Mouse (Mus musculus): ENCODE measurements around the gene Rimklb. TPM values are rescaled to one million over a fixed set of nuclear protein-coding genes. Genes with fewer than 3 reads are reported as not detected.

Rimklb gene
- total and polyA plus RNA-seq, 2 experiments = not detected

DNA sequence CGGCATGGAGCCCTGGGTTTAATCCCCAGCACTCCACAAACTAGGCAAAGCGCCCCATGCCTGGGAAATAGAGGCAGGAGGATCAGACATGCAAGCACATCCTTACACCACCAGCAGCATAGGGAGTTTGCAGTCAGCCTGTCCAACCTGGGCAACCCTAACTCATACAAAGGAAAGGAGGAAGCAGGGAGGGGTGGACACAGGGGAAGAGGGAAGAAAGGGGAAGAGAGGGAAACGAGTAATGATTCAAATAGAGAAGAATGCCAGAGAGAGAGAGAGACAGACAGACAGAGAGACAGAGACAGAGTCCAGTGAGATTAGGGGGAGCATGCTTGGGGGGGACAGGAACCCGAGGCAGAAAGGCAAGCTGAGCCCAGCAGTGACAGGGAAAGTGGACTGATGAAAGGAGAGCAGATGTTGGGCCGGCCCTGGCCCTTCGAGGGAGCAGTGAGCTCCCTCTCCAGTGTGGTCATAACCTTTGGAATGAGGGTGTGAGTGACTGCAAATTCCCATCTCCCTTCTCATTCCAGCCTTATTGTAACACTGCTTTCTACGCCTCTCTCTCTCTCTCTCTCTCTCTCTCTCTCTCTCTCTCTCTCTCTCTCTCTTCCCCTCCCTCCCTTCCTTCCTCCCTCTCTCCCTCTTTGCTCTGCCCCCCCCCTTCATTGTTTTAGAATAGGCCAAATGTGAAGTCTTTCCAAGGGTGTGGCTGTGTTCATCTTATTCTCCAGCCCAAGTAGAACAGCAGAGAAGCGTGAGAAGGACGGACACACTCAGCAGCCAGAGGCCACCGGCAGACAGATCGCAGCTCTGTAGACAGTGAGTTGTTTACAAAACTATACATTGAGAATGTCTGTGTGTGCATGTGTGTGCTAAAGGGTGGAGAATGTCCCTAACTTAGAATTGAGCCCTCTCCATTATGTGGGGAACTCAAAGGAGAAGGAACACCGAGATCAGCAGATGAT lies 14.6 kb upstream of the Rimklb start:
- no peak overlapping the region for H3K4me3 ChIP-seq (ENCODE audit: insufficient read depth, low read depth, low read length)
- 61% methylated on average over 12 of the region's 12 CpGs for WGBS
- H3K27ac ChIP-seq (replicated peaks; ENCODE audit: insufficient read depth, low read depth, low read length) = no peak overlapping the region
- no peaks in the 10 kb centered on the region for H3K27me3 ChIP-seq (ENCODE audit: control insufficient read depth, insufficient read depth, low read length)
- H3K36me3 ChIP-seq (ENCODE audit: control insufficient read depth, insufficient read depth, low read length) = no peaks in the 10 kb centered on the region
- TF ChIP-seq POLR2A (IDR thresholded peaks at IDR 0.05; ENCODE audit: extremely low read depth, insufficient read depth, low read length) (no peak), CTCF (IDR thresholded peaks at IDR 0.05; ENCODE audit: low read depth, low read length) (no peak)
- H3K9ac ChIP-seq (ENCODE audit: low read depth, low read length) = no peak overlapping the region
- no peaks in the 10 kb centered on the region for H3K4me1 ChIP-seq (ENCODE audit: control insufficient read depth, insufficient read depth, low read length)
- DNase-seq (ENCODE audit: extremely low read depth, low read depth, low spot score) = no peak
- H3K79me2 ChIP-seq (ENCODE audit: control insufficient read depth, insufficient read depth, low read length) = no peaks in the 10 kb centered on the region

DNA sequence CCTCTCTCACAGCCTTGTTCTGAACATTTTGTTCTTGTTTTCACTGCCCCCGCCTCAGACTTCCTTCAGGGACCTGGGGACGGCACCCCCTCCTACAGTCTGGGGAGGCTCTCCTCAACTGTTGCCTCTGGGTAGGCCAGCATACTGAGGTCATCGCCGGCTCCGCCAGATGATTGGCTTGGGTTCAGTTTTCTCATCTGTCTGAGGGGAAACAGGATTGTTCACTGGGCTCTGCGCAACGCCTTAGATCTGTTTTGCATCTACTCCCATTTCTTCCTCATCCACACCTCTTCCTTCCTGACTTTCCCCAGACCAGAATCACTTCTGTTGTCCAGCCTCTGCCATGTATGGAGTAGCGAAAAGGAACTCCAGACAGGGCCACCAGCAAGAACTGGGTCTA lies 9.9 kb upstream of the Rimklb start:
- Histone ChIP-seq H3K36me3 (ENCODE audit: control insufficient read depth, insufficient read depth, low read length) (no peaks in the 10 kb centered on the region), H3K79me2 (ENCODE audit: control insufficient read depth, insufficient read depth, low read length) (no peaks in the 10 kb centered on the region), H3K9ac (ENCODE audit: low read depth, low read length) (no peak overlapping the region), H3K27me3 (ENCODE audit: control insufficient read depth, insufficient read depth, low read length) (no peaks in the 10 kb centered on the region), H3K4me3 (ENCODE audit: insufficient read depth, low read depth, low read length) (no peak overlapping the region), H3K27ac (replicated peaks; ENCODE audit: insufficient read depth, low read depth, low read length) (no peak overlapping the region), H3K4me1 (ENCODE audit: control insufficient read depth, insufficient read depth, low read length) (no peaks in the 10 kb centered on the region)
- 77% methylated on average over 8 of the region's 8 CpGs for WGBS
- DNase-seq (ENCODE audit: extremely low read depth, low read depth, low spot score) = no peak
- no peak for TF ChIP-seq CTCF (IDR thresholded peaks at IDR 0.05; ENCODE audit: low read depth, low read length)
- TF ChIP-seq POLR2A (IDR thresholded peaks at IDR 0.05; ENCODE audit: extremely low read depth, insufficient read depth, low read length) = no peak

DNA sequence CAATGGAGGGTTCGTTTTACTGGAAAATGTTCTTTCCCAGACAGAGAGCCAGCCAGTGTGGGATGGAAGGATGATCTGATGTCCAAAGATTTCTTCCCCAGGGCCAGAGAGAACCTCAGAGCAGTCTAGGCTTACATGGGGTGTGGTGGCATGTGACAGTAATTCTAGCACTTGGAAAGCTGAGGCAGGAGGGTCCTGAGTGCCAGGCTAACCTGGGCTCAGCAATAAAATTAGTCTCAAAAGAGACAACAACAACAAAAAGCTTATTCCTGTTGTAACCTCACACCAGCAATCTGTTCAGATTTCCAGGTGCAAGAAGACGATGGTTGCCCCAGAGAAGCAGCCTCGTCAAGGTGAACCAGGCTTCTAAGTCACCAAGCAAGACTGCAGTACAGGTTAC lies 7.0 kb upstream of the Rimklb start, which contains the start of gene Mfap5:
Gene Mfap5 (plus strand): TSS at position 301 of the 400 bp plus-strand sequence.
- no peak for TF ChIP-seq CTCF (IDR thresholded peaks at IDR 0.05; ENCODE audit: low read depth, low read length)
- no peak for TF ChIP-seq POLR2A (IDR thresholded peaks at IDR 0.05; ENCODE audit: extremely low read depth, insufficient read depth, low read length)
- H3K79me2 ChIP-seq (ENCODE audit: control insufficient read depth, insufficient read depth, low read length) = no peaks in the 10 kb centered on the region
- no peak for DNase-seq (ENCODE audit: extremely low read depth, low read depth, low spot score)
- no peaks in the 10 kb centered on the region for H3K4me1 ChIP-seq (ENCODE audit: control insufficient read depth, insufficient read depth, low read length)
- no peaks in the 10 kb centered on the region for H3K36me3 ChIP-seq (ENCODE audit: control insufficient read depth, insufficient read depth, low read length)
- no peak within 1 kb of the TSS for H3K27ac ChIP-seq (replicated peaks; ENCODE audit: insufficient read depth, low read depth, low read length)
- H3K9ac ChIP-seq (ENCODE audit: low read depth, low read length) = no peak within 1 kb of the TSS
- no peaks in the 10 kb centered on the region; the same call in 1 of the 2 replicates for H3K27me3 ChIP-seq (ENCODE audit: control insufficient read depth, insufficient read depth, low read length)
- H3K4me3 ChIP-seq (ENCODE audit: insufficient read depth, low read depth, low read length) = no peak within 1 kb of the TSS
- WGBS = 86% methylated on average over 3 of the region's 3 CpGs

DNA sequence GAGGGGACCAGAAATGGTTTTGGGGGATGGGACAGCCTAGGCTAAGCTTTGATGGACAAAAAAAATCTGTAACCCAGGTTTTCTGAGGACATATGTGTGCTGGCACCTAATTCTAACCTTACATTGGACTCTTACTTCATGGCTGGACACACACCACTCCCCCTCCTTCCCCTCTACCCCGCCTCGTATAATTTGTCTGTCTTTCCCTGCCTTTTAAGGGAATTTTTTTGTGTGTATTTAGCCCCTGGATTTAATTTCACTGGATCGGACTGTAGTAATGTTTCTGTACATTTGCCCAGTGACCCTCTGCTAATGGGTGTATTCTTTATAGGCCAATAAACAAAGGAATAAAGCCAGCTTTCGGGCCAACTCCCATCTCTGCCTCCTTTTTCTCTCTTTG lies 6.5 kb upstream of the Rimklb start:
- whole genome bisulfite sequencing = 73% methylated on average over 4 of the region's 4 CpGs
- DNase-seq (ENCODE audit: extremely low read depth, low read depth, low spot score) = no peak
- H3K79me2 ChIP-seq (ENCODE audit: control insufficient read depth, insufficient read depth, low read length) = no peaks in the 10 kb centered on the region
- no peak overlapping the region for H3K27ac ChIP-seq (replicated peaks; ENCODE audit: insufficient read depth, low read depth, low read length)
- TF ChIP-seq POLR2A (IDR thresholded peaks at IDR 0.05; ENCODE audit: extremely low read depth, insufficient read depth, low read length) = no peak
- no peak for TF ChIP-seq CTCF (IDR thresholded peaks at IDR 0.05; ENCODE audit: low read depth, low read length)
- H3K4me1 ChIP-seq (ENCODE audit: control insufficient read depth, insufficient read depth, low read length) = no peaks in the 10 kb centered on the region
- no peaks in the 10 kb centered on the region; the same call in 1 of the 2 replicates for H3K27me3 ChIP-seq (ENCODE audit: control insufficient read depth, insufficient read depth, low read length)
- no peak overlapping the region for H3K4me3 ChIP-seq (ENCODE audit: insufficient read depth, low read depth, low read length)
- H3K9ac ChIP-seq (ENCODE audit: low read depth, low read length) = no peak overlapping the region
- H3K36me3 ChIP-seq (ENCODE audit: control insufficient read depth, insufficient read depth, low read length) = no peaks in the 10 kb centered on the region

DNA sequence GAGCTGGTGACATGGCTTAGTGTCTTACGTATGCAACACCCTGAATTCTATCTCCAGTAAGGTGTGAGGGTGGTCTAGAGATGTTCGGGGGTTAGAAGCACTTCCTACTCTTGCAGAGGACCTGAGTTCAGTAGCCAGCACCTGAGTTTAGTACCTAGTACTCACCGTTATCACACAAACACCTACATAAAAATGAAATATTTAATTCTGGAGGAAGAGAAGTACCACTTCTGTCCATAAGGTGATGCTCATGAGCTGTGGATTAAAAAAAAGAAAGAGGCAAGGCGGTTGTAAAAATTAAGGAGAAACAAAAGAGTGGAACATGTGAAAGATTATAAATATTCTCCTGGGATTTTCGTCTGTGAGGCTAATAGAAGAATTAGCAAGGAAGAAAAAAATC lies 2.1 kb downstream of the Rimklb start:
- Histone ChIP-seq H3K36me3 (ENCODE audit: control insufficient read depth, insufficient read depth, low read length) (no peaks in the 10 kb centered on the region), H3K27me3 (ENCODE audit: control insufficient read depth, insufficient read depth, low read length) (peaks cover 16% of the 10 kb centered on the region)

More for the DNA sequence above, 2.1 kb downstream of the Rimklb start:
- Histone ChIP-seq H3K4me1 (ENCODE audit: control insufficient read depth, insufficient read depth, low read length) (peaks cover 5% of the 10 kb centered on the region; the same call in 1 of the 2 replicates), H3K27ac (replicated peaks; ENCODE audit: insufficient read depth, low read depth, low read length) (no peak overlapping the region), H3K4me3 (ENCODE audit: insufficient read depth, low read depth, low read length) (no peak overlapping the region), H3K79me2 (ENCODE audit: control insufficient read depth, insufficient read depth, low read length) (no peaks in the 10 kb centered on the region), H3K9ac (ENCODE audit: low read depth, low read length) (no peak overlapping the region)
- TF ChIP-seq POLR2A (IDR thresholded peaks at IDR 0.05; ENCODE audit: extremely low read depth, insufficient read depth, low read length) (no peak), CTCF (IDR thresholded peaks at IDR 0.05; ENCODE audit: low read depth, low read length) (peak; percentile 34)
- 31% methylated on average over 5 of the region's 5 CpGs for WGBS
- DNase-seq (ENCODE audit: extremely low read depth, low read depth, low spot score) = no peak

Measured in liver, adult 2 months (tissue).